Mouse (Mus musculus) bone marrow, adult 2 months (tissue): Measurements from ENCODE around the gene Slc35e3.

Experiments used
- CTCF ChIP-seq: fragments of 200-500 bp; IDR thresholded peaks from 2 replicates; pipeline ENCODE4 v1.5.1; 2011; ENCODE audit warnings: low read length, control low read depth; ENCODE audit not compliant: control insufficient read depth, insufficient read depth
- POLR2A ChIP-seq: fragments of 200-500 bp; IDR thresholded peaks from 2 replicates; pipeline ENCODE4 v1.6.1; 2011; ENCODE audit warnings: low read depth, mild to moderate bottlenecking, control low read depth, low read length, borderline replicate concordance; ENCODE audit not compliant: control insufficient read depth

DNA sequence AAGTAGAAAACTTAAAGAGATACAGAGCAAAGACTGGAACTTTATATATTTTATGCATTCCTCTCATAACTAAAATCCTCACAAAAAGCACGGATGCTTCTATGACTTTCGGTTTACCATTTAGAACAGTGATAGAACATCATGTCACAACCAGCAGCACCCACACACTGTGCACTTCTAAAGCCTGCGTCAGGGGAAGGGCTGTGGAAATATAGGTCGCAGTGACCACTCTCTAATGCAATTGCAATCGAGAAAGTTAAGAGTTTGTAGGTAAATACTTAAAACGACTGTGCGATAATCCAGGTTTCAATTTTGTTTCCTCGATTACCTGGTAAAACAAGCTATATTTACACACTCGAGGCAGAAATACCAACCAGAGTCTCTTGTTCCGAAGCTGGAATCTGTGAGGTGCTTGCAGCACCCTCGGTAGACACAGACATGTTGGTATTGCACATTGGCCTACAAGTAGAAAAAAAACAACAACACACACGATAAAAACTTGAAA, 36.8 kb downstream of the Slc35e3 start:
- TF ChIP-seq CTCF (no peak), POLR2A (no peak)
